Mouse (Mus musculus): Measurements from ENCODE around the gene Npr2.

Npr2 gene

GRCm38 (mm10) chr4:43668782-43669427 lies 37.2 kb downstream of the Npr2 start, which contains the start of the genes Tmem8b and Fam221b:
Gene Tmem8b (plus strand): TSS chr4:43668971.
Gene Fam221b (minus strand): TSS chr4:43669145.
- no peak for DNase-seq (ENCODE audit: extremely low spot score, low read depth, low spot score)

GRCm38 (mm10) chr4:43669428-43669794 lies 37.7 kb downstream of the Npr2 start:
- no peak for DNase-seq (ENCODE audit: extremely low spot score, low read depth, low spot score)

- DNase-seq (ENCODE audit: extremely low spot score, low read depth, low spot score): peak; percentile 80
Measured at GRCm38 (mm10) chr4:43672070-43672469, 40.3 kb downstream of the Npr2 start.

DNA sequence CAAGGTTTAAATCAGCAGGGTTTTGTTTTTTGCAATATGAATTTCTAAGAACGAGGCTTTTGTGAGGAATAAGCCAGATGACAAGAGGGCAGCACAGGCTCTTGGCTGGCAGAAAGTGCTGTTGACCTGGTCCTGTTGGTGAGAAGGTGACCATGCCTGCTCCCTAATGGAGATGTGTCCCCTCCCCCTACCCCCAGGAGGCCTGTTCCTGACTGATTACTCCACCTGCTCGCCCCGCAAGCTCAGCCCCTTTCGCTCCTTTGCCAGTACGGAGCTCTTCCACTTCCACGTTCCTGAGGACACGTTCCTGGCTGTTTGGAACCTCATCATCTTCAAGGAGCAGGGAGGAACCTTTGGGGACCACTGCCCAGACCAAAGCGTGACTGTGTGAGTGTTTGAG lies 42.0 kb downstream of the Npr2 start:
- no peak for DNase-seq (ENCODE audit: extremely low spot score, low read depth, low spot score)

DNA sequence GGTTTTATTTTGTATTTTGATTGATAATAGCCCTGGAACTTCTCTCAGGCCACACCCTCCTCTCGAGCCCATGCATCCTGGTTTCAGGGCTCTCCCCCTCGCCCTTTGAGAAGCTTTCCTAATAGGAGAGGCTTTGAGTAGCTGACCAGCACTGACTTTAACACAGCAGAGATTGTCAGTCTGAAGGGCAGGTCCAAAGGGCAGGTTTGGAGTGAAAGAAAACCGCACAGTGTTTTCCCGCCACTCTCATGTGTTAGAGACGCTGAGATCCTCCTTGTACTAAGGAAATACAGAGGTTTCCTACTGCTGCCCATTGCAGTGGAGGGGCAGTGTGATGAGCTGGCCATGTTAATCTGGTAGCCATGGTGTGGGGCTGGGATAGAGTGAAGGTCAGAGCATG lies 43.2 kb downstream of the Npr2 start:
- DNase-seq (ENCODE audit: extremely low spot score, low read depth, low spot score): no peak

GRCm38 (mm10) chr4:43675608-43676007 lies 43.9 kb downstream of the Npr2 start:
- DNase-seq (ENCODE audit: extremely low spot score, low read depth, low spot score): no peak

- DNase-seq (ENCODE audit: extremely low spot score, low read depth, low spot score): no peak
Measured at GRCm38 (mm10) chr4:43678541-43678940, 46.8 kb downstream of the Npr2 start.

DNA sequence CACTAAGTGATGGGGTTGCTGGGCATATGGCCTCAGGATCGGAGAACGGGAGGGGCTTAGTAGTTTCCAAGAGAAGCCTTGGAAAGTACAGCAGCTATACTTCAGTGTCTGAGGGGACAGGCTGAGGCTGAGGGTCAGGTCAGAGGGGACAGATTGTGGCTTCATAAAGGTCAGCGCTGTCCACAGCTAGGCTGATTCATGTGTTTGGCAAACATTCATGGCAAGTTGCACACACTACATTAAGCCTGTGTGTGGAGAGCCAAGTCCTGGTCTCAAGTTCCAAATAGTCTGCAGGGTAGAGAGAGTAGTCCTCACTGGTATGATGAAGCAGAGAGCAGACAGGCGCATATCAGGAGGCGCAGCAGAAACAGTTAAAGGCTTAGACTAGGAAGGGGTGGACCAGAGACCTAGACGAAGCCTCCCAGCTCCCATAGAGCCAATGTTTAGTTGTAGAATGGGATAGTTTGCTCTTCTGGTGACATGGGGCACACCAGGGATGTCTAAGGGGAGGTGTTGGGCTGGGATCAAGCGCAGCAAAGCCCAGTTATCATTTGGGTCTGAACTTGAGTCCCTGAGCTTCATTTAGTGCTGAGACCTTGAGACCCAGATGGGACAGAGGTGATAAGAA lies 47.8 kb downstream of the Npr2 start:
- DNase-seq (ENCODE audit: extremely low spot score, low read depth, low spot score): no peak

DNA sequence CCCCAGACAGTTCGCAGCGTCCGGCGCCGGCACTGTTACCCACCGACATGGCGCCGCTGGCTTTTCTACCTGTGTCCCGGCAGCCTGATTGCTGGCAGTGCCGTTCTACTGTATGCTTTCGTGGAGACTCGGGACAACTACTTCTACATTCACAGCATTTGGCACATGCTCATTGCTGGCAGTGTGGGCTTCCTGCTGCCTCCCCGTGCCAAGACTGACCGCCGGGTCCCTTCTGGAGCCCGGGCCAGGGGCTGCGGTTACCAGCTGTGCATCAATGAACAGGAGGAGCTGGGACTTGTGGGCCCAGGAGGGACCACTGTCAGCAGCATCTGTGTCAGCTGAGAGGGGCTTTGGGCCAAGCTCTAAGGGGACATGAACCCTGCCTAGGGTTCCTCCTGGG lies 58.3 kb downstream of the Npr2 start:
- DNase-seq (ENCODE audit: extremely low spot score, low read depth, low spot score): no peak

- no peak for DNase-seq (ENCODE audit: extremely low spot score, low read depth, low spot score)
Measured at GRCm38 (mm10) chr4:43691026-43691425, 59.3 kb downstream of the Npr2 start.

GRCm38 (mm10) chr4:43693806-43694241 lies 62.1 kb downstream of the Npr2 start:
- no peak for DNase-seq (ENCODE audit: extremely low spot score, low read depth, low spot score)

- no peak for DNase-seq (ENCODE audit: extremely low spot score, low read depth, low spot score)
Measured at GRCm38 (mm10) chr4:43694439-43695248, 62.9 kb downstream of the Npr2 start.

- DNase-seq (ENCODE audit: extremely low spot score, low read depth, low spot score): no peak
Measured at GRCm38 (mm10) chr4:43695249-43695671, 63.5 kb downstream of the Npr2 start.

DNA sequence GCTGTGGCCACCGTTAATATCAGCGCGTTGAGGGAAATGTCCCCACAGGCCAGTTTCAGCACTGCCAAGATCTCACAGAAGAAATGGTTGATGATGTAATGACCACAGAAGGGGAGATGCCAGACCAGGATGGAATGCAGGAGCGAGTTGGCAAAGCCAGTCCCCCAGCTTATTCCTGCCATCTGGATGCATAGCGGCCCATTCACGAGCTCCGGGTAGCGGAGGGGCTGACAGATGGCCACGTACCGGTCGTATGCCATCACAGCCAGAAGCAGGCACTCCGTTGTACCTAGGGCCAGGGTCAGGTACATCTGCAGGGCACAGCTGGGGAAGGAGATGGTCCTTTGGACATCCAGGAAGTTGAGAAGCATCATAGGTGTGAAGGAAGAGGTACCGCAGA lies 64.8 kb downstream of the Npr2 start:
- DNase-seq (ENCODE audit: extremely low spot score, low read depth, low spot score): no peak

GRCm38 (mm10) chr4:43700707-43701106 lies 69.0 kb downstream of the Npr2 start, which contains the start of gene Olfr70:
Gene Olfr70 (minus strand): TSS chr4:43700807.
- DNase-seq (ENCODE audit: extremely low spot score, low read depth, low spot score): no peak
